Mouse (Mus musculus) forebrain, embryonic 15.5 days (tissue): Measurements from ENCODE around the gene Lrig2. TPM values are rescaled to one million over a fixed set of nuclear protein-coding genes. Genes with fewer than 3 reads are reported as not detected.

Experiments used
- ATAC-seq: fragments of 200-750 bp; cut with Nextera tagmentation; replicated peaks from 2 replicates; pipeline ENCODE4 v1.8.0; 2017; ENCODE audit warnings: mild to moderate bottlenecking, moderate TSS enrichment, moderate library complexity
- H3K27ac ChIP-seq: fragments of 300-500 bp; sonication (generic); replicated peaks from 2 replicates; pipeline ENCODE4 v1.5.1; 2015; ENCODE audit warnings: mild to moderate bottlenecking, inconsistent platforms
- H3K27me3 ChIP-seq: fragments of 300-500 bp; sonication (generic); 2 replicates; pipeline ENCODE4 v1.6.1; 2015; ENCODE audit warnings: inconsistent platforms
- H3K36me3 ChIP-seq: fragments of 300-500 bp; sonication (generic); 2 replicates; pipeline ENCODE4 v1.6.1; 2015; ENCODE audit warnings: mild to moderate bottlenecking, inconsistent platforms
- H3K4me1 ChIP-seq: fragments of 300-500 bp; sonication (generic); 2 replicates; pipeline ENCODE4 v1.6.1; 2015; ENCODE audit warnings: inconsistent platforms
- H3K4me2 ChIP-seq: fragments of 300-500 bp; sonication (generic); replicated peaks from 2 replicates; pipeline ENCODE4 v1.6.1; 2015; ENCODE audit warnings: mild to moderate bottlenecking, inconsistent platforms
- H3K4me3 ChIP-seq: fragments of 300-500 bp; sonication (generic); 2 replicates; pipeline ENCODE4 v1.5.1; 2015; ENCODE audit warnings: mild to moderate bottlenecking, inconsistent platforms
- H3K9ac ChIP-seq: fragments of 300-500 bp; sonication (generic); replicated peaks from 2 replicates; pipeline ENCODE4 v1.6.1; 2015; ENCODE audit warnings: mild to moderate bottlenecking, inconsistent platforms
- H3K9me3 ChIP-seq: fragments of 300-500 bp; sonication (generic); 2 replicates; pipeline ENCODE4 v1.6.1; 2016; ENCODE audit warnings: inconsistent platforms
- WGBS: fragments of 180-500 bp; shearing (Covaris S2); methylation state at CpG from one replicate; pipeline ENCODE4 v1.1.7; 2015; ENCODE audit warnings: mixed read lengths; 5-methylcytosine and 5-hydroxymethylcytosine counted together
- polyA plus RNA-seq: library from polyadenylated mRNA; unstranded; fragments of >200 nt; fragmentation: Nextera tagmentation; extraction: Ambion mirVana; gene quantifications from 2 replicates; pipeline ENCODE4 v1.2.1, GENCODE M21; 2015

The Lrig2 gene
- polyA plus RNA-seq, 1 experiment from 2014 or later: 30.5 TPM

DNA sequence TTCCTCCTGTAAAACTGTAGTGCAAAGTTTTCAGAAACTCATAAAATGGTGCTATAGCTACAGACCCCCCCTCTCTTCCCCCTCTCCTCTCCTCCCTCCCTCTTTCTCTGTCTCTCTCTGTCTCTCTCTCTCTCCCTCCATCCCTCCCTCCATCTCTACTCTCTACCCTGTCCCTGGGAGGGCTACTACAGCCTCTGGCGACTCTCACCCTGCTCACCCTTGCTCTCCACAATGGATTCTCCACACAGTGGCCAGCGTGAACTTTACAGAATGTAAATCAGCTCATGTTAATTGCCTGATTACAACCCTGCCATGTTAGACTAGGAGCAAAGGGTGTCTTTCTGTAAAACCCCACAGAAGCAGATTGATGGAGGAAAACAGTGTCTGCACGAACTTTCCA, 157.8 kb downstream of the Lrig2 start:
- H3K27me3 ChIP-seq: no peaks in the 10 kb centered on the region
- WGBS: 22% methylated on average over 3 of the region's 3 CpGs
- no peaks in the 10 kb centered on the region for H3K36me3 ChIP-seq
- no peak overlapping the region for H3K27ac ChIP-seq
- peaks cover 18% of the 10 kb centered on the region for H3K4me1 ChIP-seq
- H3K9me3 ChIP-seq: no peaks in the 10 kb centered on the region
- no peak overlapping the region for H3K9ac ChIP-seq
- no peak overlapping the region for H3K4me3 ChIP-seq
- ATAC-seq: no peak
- no peak overlapping the region for H3K4me2 ChIP-seq

DNA sequence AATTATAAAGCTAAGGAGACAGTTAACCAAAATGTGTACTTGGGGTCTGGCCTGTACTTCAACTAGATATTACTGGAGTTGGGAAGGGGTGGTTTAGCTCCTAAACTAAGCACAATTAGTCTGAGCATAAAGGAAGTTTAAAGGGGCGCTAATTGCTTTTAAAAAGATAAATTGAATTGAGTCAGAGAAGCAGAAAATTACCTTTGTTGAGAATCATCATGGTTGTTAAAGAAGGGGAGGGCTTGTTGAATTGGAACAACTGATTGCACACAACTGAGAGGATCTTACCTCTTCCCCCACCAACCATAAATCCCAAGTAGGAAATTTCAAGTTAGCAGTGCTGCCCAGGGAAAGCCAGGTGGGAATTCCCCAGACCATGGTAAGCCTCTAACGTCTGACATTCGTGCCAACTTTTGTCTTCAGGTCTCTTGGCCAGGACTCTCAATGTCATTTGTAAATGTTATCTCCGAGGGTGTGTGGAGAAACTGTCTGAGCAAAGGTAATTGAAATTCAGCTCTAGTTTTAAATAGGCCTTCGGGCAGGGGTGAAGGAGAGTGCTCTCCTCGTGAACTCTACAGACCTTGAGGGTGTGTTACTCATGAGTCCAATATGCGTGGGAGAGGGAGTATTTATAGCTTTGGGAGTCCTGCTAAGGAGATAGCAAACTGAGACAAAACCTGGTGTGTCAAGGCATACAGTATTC, 159.2 kb downstream of the Lrig2 start:
- Histone ChIP-seq H3K4me3 (no peak overlapping the region), H3K27me3 (no peaks in the 10 kb centered on the region), H3K9me3 (no peaks in the 10 kb centered on the region), H3K4me1 (peaks cover 18% of the 10 kb centered on the region), H3K4me2 (no peak overlapping the region), H3K27ac (no peak overlapping the region), H3K9ac (no peak overlapping the region), H3K36me3 (no peaks in the 10 kb centered on the region)
- no peak for ATAC-seq
- 13% methylated on average over 7 of the region's 7 CpGs for WGBS

DNA sequence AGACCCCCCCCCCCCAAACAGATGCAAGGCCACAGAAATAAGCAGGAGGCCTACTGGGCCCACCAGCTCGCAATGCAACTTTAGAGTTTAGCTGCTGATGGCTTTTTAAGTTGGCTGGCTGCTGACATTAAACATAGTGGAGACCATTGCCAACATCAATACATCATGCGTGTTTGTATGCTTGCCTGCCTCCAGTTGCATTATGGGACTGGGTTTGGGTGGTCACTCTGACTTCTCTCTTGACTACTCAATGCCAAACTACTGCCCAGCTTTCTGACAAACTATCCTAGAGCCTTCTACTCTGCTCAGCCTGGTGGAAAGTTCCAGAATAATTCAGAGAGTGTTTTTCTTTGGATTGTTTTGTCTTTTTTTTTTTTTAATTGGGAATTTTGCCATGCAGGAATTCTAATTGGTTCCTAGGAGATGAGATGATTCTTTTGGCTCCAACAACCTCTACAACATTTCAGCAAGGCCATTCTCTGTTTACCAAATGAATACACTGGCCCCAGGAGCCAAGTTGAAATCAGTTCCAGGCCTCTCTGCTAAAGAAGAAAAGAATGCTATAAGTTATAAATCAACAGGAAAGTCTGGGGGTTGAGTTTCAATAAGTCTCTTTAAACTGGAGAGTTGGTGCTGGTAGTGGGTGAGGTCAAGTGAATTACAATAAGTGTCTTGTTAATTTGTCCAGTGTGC, 161.3 kb downstream of the Lrig2 start:
- Histone ChIP-seq H3K36me3 (no peaks in the 10 kb centered on the region), H3K4me3 (no peak overlapping the region), H3K9me3 (no peaks in the 10 kb centered on the region), H3K27ac (no peak overlapping the region), H3K27me3 (no peaks in the 10 kb centered on the region), H3K4me2 (no peak overlapping the region), H3K9ac (no peak overlapping the region), H3K4me1 (peaks cover 18% of the 10 kb centered on the region)
- no peak for ATAC-seq
- 58% methylated on average over 2 of the region's 2 CpGs for WGBS

DNA sequence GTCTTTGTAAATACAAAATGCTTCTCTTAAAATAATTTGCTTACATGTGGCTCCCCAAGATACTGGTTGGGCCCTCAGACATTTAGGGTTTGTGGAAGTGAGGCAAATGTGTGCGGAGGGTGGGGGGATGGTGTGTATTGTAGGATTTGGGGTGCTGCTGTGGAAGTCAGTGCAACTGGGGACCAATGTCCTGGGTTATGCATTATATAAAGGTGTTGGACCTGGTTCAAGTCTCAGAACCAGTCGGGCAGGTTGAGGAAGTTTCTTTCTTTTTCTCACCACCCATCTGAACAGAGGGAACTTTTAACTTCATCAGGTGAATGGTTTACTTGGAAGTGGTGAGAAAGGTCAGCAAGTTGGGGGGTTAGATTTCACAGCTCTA, 161.9 kb downstream of the Lrig2 start:
- Histone ChIP-seq H3K4me1 (peaks cover 18% of the 10 kb centered on the region), H3K4me3 (no peak overlapping the region), H3K27me3 (no peaks in the 10 kb centered on the region), H3K27ac (no peak overlapping the region), H3K9ac (no peak overlapping the region), H3K9me3 (no peaks in the 10 kb centered on the region), H3K4me2 (no peak overlapping the region), H3K36me3 (no peaks in the 10 kb centered on the region)
- ATAC-seq: no peak
- 39% methylated on average over 2 of the region's 2 CpGs for WGBS

DNA sequence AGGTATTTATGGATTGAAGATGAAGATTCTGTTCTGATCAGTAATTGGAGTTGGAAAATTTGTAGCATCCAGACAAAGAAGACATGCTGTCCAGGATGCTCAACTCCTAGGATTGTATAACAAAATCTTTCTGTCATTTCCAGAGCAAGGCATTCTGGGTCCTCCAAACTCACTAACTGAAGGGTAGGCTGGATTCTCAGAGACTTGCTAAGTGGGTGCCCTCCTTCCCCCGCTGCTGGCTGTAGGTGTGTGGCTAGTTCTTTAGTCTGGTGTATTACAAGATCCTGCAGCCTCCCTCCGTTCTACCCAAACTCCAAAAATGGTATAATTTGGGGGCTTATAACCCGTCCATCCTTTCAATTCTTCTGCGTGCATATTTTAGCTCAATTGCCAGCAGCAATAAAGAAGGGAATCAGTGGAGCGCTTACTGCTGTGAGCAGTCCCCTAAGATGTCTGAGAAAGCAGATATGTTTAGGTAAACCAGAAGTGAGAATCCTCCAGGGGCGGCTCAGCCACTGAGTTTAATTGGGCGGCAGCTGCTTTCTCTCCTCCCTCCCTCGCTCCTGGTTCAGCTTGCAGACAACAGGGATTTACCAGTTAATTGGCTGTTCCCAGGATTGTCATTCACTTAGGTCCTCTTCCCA, 162.4 kb downstream of the Lrig2 start:
- Histone ChIP-seq H3K27me3 (no peaks in the 10 kb centered on the region), H3K4me3 (no peak overlapping the region), H3K9me3 (no peaks in the 10 kb centered on the region), H3K27ac (peak overlapping the region; percentile 10; the same call in 1 of the 2 replicates), H3K9ac (no peak overlapping the region), H3K4me2 (no peak overlapping the region), H3K4me1 (peaks cover 18% of the 10 kb centered on the region), H3K36me3 (no peaks in the 10 kb centered on the region)
- 5% methylated on average over 8 of the region's 8 CpGs for WGBS
- ATAC-seq: peak; percentile 32; the same call in 1 of the 2 replicates

Other genes with a start within 250 kb of the Lrig2 start
- 16.1 and 16.4 TPM in 2 replicates for gene Slc16a1, start 126.8 kb upstream of the Lrig2 start, polyA plus RNA-seq